Mouse (Mus musculus) ES-E14 (cell line): Measurements from ENCODE around the gene Lpp. TPM values are rescaled to one million over a fixed set of nuclear protein-coding genes. Genes with fewer than 3 reads are reported as not detected.
A peak's percentile ranks its signal among the peaks of the same experiment; 100 is the strongest.

Experiments used
- DNase-seq: peaks from one replicate; pipeline ENCODE4 v3.0.0-alpha.2; 2013; ENCODE audit warnings: low read depth, low spot score
- H3K27ac ChIP-seq: 2 replicates; pipeline ENCODE4 v1.5.1; 2012; ENCODE audit warnings: low read depth, mild to moderate bottlenecking, low read length, moderate library complexity, mixed read lengths; ENCODE audit not compliant: poor library complexity, insufficient read depth, severe bottlenecking
- H3K36me3 ChIP-seq: 2 replicates; pipeline ENCODE4 v1.6.1; 2012; ENCODE audit warnings: mild to moderate bottlenecking, low read length, moderate library complexity, mixed read lengths; ENCODE audit not compliant: control insufficient read depth, poor library complexity, insufficient read depth, severe bottlenecking
- H3K4me1 ChIP-seq, 2 experiments: fragments of 150-350 bp in 1 of 2; sonication (generic) in 1 of 2; 2 replicates each; pipeline ENCODE4 v1.6.1; 2012; ENCODE audit warnings: low read length in 2 of 2, mild to moderate bottlenecking in 1 of 2, mixed read lengths in 1 of 2; ENCODE audit not compliant: control insufficient read depth in 2 of 2, insufficient read depth in 2 of 2, poor library complexity in 1 of 2
- H3K4me3 ChIP-seq, 2 experiments: fragments of 150-350 bp in 1 of 2; sonication (generic) in 1 of 2; 2 replicates each; pipeline ENCODE4 v1.5.1; 2012; ENCODE audit warnings: low read length in 2 of 2, low read depth in 1 of 2, mild to moderate bottlenecking in 1 of 2, mixed read lengths in 1 of 2; ENCODE audit not compliant: insufficient read depth in 1 of 2, poor library complexity in 1 of 2, severe bottlenecking in 1 of 2
- H3K9ac ChIP-seq: 2 replicates; pipeline ENCODE4 v1.6.1; 2012; ENCODE audit warnings: low read depth, mild to moderate bottlenecking, low read length, mixed read lengths; ENCODE audit not compliant: poor library complexity, insufficient read depth, severe bottlenecking
- H3K9me3 ChIP-seq: fragments of 150-350 bp; sonication (generic); 2 replicates; pipeline ENCODE4 v1.6.1; 2012; ENCODE audit warnings: low read depth, mild to moderate bottlenecking, low read length; ENCODE audit not compliant: control insufficient read depth, insufficient read depth
- CHD2 ChIP-seq: IDR thresholded peaks from 2 replicates; pipeline ENCODE4 v1.6.1; 2014; ENCODE audit warnings: mild to moderate bottlenecking, low read depth, low read length, inconsistent platforms
- HCFC1 ChIP-seq: IDR thresholded peaks from 2 replicates; pipeline ENCODE4 v1.6.1; 2012; ENCODE audit warnings: low read length, inconsistent platforms, borderline replicate concordance; ENCODE audit not compliant: insufficient read depth
- MAFK ChIP-seq: IDR thresholded peaks from 2 replicates; pipeline ENCODE4 v1.6.1; 2014; ENCODE audit warnings: mild to moderate bottlenecking, low read depth, low read length, inconsistent platforms; ENCODE audit not compliant: insufficient read depth
- ZC3H11A ChIP-seq: IDR thresholded peaks from 2 replicates; pipeline ENCODE4 v1.6.1; 2012; ENCODE audit warnings: low read depth, mild to moderate bottlenecking, inconsistent platforms, low read length, borderline replicate concordance
- ZNF384 ChIP-seq: IDR thresholded peaks from 2 replicates; pipeline ENCODE4 v1.6.1; 2012; ENCODE audit warnings: low read depth, low read length, inconsistent platforms
- in situ Hi-C, 2 experiments: fragments of 600-800 bp; cut with MboI; formaldehyde crosslinking; loops; one replicate each; pipeline ENCODE4 v1.15.1; 2025; ENCODE audit warnings: low sequenced_read_pairs in 2 of 2, inconsistent platforms in 1 of 2; ENCODE audit not compliant: unreplicated experiment in 2 of 2
- total RNA-seq: library from RNA; depleted of rRNA; stranded (reverse); fragments of 300-350 nt; gene quantifications from 2 replicates; pipeline ENCODE4 v1.2.3, GENCODE M21; 2012

Lpp gene
- total RNA-seq, 1 experiment: 31.4 TPM

DNA sequence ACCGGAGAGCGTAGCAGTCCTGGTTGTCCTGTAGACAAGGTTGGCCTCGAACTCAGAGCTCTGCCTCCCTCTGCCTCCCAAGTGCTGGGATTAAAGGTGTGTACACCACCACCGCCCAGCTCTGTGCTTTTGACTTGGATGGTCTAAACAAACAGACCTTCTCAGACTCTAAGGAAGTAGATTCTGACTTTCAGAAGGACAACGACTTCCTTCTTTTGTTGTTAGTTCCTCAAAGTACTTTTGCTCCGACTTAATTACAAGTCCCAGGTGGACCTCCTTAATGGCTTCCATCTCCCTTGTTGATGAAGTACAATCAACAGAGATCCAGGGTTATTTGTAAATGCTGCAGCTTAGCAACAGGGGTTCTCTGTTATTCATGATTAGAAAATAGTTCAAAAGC is 645.2 kb downstream of the Lpp start:
- peak overlapping the region; percentile 55 for H3K27ac ChIP-seq
- no peaks in the 10 kb centered on the region for H3K9me3 ChIP-seq
- H3K4me3 ChIP-seq: no peak overlapping the region
- peaks cover 17 to 30% of the 10 kb centered on the region in 2 experiments; a peak in 3 of 4 replicates for H3K4me1 ChIP-seq
- DNase-seq: peak; percentile 69
- in situ Hi-C loops: no loop called here
- H3K9ac ChIP-seq: no peak overlapping the region
- TF ChIP-seq CHD2 (peak; percentile 29; the same call in 1 of the 2 replicates), ZC3H11A (no peak), ZNF384 (no peak), MAFK (no peak)
- H3K36me3 ChIP-seq: no peaks in the 10 kb centered on the region

DNA sequence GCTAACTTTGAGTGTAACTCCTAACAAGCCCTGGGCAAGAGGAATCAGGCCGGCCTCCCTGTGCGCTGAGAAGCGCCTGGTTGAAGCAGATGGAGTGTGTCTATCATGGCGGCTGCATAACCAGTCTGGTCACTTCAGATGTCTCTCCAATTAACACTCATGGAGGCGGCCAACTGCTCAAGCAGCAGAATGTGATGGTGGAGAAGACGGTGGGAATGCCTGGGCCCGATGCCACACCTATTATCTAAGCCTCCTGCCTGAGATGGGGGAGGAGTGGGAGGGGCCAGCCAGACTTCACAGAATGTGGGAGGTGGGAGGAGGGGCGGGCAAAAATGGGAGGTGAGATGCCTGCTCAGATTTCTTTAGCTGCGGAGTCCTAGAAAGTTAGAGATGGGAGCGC is 646.6 kb downstream of the Lpp start:
- H3K27ac ChIP-seq: peak overlapping the region; percentile 51; the same call in 1 of the 2 replicates
- peak overlapping the region; percentile 13; the same call in 1 of the 2 replicates for H3K9ac ChIP-seq
- TF ChIP-seq ZC3H11A: no peak
- 0 out of 2 replicates have a peak, but pooled peaks have one; percentile 4 for TF ChIP-seq ZNF384
- peak; percentile 37; the same call in 1 of the 2 replicates for TF ChIP-seq CHD2
- in situ Hi-C loops: no loop called here
- DNase-seq: peak; percentile 85
- H3K4me1 ChIP-seq: peaks cover 15 to 30% of the 10 kb centered on the region in 2 experiments; a peak in 3 of 4 replicates
- no peaks in the 10 kb centered on the region for H3K36me3 ChIP-seq
- H3K9me3 ChIP-seq: no peaks in the 10 kb centered on the region
- H3K4me3 ChIP-seq: no peak overlapping the region

DNA sequence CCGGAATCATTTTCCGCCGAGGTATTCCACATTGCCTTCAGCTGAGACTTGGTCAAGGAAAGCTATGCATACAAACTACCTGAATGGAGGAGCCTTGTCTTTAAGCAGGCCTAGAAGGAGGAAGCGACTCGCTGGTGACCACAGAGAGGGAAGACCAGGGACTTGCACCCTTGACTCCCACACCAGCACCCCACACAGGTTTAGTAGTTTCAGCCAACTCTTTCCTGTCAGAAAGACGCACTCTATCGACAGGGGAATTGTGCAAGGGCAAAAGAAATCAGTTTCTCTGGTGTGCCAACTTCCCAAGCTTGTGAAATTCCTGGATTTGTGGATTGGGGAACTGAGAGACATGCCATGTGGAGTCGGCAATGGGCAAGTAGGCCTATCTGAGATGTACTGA is 647.9 kb downstream of the Lpp start:
- Histone ChIP-seq H3K9ac (no peak overlapping the region; the same call in 1 of the 2 replicates), H3K9me3 (no peaks in the 10 kb centered on the region), H3K27ac (no peak overlapping the region; the same call in 1 of the 2 replicates), H3K4me3 (no peak overlapping the region), H3K36me3 (no peaks in the 10 kb centered on the region), H3K4me1 (peaks cover 15 to 30% of the 10 kb centered on the region in 2 experiments; a peak in 3 of 4 replicates)
- DNase-seq: no peak
- TF ChIP-seq CHD2 (no peak), ZC3H11A (no peak)
- in situ Hi-C loops: no loop called here

DNA sequence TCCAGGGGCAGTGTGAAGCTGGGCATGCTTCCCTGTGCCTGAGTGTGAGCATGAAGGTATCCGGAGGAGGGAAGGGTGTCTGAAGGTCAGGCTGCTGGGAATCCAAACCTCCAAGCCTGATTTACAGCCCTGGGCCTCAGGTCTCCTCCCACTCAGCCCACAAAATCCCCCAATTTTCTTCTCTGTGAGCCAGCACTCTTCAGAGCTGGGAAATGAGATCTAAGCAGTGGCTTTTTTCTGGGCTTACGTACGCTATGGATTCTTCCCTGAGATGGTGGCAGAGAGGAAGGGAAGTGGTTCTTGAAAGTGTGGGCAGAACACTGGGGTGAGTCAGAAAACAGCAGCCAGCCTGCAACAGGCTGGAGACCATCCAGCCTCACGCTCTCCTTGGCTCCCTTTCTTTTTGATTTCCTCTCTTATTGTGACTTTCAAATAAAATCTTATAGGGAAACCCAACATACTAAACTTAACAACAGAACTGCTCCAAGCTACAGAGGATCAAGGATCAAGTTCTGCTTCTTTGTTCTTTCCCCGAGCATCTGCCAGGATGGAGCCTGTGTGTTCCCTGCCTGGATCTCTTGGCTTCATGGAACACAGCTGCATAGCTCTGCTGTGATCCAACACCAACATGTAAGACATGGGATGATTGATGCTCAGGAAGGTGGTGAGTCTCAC is 648.7 kb downstream of the Lpp start:
- Histone ChIP-seq H3K36me3 (no peaks in the 10 kb centered on the region), H3K27ac (no peak overlapping the region), H3K9me3 (no peaks in the 10 kb centered on the region), H3K9ac (peak overlapping the region; percentile 23; the same call in 1 of the 2 replicates), H3K4me1 (peaks cover 15 to 28% of the 10 kb centered on the region in 2 experiments; a peak in 3 of 4 replicates), H3K4me3 (no peak overlapping the region)
- TF ChIP-seq CHD2 (no peak), ZC3H11A (no peak), MAFK (no peak), ZNF384 (no peak), HCFC1 (no peak)
- in situ Hi-C loops: no loop called here
- DNase-seq: no peak
